Mouse (Mus musculus): ENCODE data around the gene I0C0044D17Rik.

DNA sequence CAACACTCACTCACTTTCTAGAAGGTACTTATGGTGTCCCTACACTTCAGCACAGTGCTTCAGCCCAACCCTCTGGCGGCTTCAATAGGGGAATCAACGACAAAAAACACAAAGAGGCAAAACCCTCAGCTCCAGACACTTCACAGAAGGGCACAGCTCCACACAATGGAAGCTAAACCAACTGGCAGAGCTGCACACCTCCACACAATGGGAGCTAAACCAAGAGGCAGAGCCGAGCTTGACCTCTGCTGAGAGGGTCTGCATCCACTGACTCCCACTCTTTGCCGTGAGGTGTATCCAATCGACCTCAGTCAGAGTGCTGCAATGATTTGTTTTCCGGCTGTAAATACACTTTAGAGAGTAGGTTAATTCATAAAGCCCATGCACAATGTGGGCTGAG, 16.9 kb upstream of the I0C0044D17Rik start:
- TF ChIP-seq CTCF (IDR thresholded peaks at IDR 0.05; ENCODE audit: control insufficient read depth, insufficient read depth, insufficient read length) (no peak), CEBPB (IDR thresholded peaks at IDR 0.05; ENCODE audit: low read depth) (no peak), USF1 (IDR thresholded peaks at IDR 0.05; ENCODE audit: low read depth) (no peak), MAX (IDR thresholded peaks at IDR 0.05) (no peak), MYOG (IDR thresholded peaks at IDR 0.05; ENCODE audit: control insufficient read depth, extremely low read depth, insufficient read length) (no peak), MYOD1 (IDR thresholded peaks at IDR 0.05; ENCODE audit: control insufficient read depth, insufficient read length, low read depth) (no peak)

Measured in C2C12 (cell line).